Mouse (Mus musculus) cortical plate, adult 2 months (tissue): ENCODE results near the gene Man1c1. TPM values are rescaled to one million over a fixed set of nuclear protein-coding genes. Genes with fewer than 3 reads are reported as not detected.

Experiments used
- H3K27ac ChIP-seq: fragments of 200-500 bp; 2 replicates; pipeline ENCODE4 v1.5.1; 2012; ENCODE audit warnings: low read length, control low read depth, inconsistent platforms; ENCODE audit not compliant: insufficient read depth
- H3K4me1 ChIP-seq: fragments of 200-500 bp; 2 replicates; pipeline ENCODE4 v1.6.1; 2011; ENCODE audit warnings: low read length; ENCODE audit not compliant: control insufficient read depth, insufficient read depth
- H3K4me3 ChIP-seq: fragments of 200-500 bp; 2 replicates; pipeline ENCODE4 v1.5.1; 2011; ENCODE audit warnings: mild to moderate bottlenecking, low read length, control low read depth; ENCODE audit not compliant: insufficient read depth
- CTCF ChIP-seq: fragments of 200-500 bp; IDR thresholded peaks from 2 replicates; pipeline ENCODE4 v1.5.1; 2011; ENCODE audit warnings: mild to moderate bottlenecking, control low read depth, low read length; ENCODE audit not compliant: insufficient read depth; ENCODE audit errors: extremely low read depth
- POLR2A ChIP-seq: fragments of 200-500 bp; IDR thresholded peaks from 2 replicates; pipeline ENCODE4 v1.6.1; 2011; ENCODE audit warnings: mild to moderate bottlenecking, low read length, control low read depth; ENCODE audit not compliant: insufficient read depth; ENCODE audit errors: extremely low read depth
- polyA plus RNA-seq: library from polyadenylated mRNA; depleted of rRNA; stranded (reverse); fragments of >200 nt; gene quantifications from 2 replicates; pipeline ENCODE4 v1.2.3, GENCODE M21; 2012

The Man1c1 gene
- polyA plus RNA-seq, 1 experiment = 20.5 TPM

DNA sequence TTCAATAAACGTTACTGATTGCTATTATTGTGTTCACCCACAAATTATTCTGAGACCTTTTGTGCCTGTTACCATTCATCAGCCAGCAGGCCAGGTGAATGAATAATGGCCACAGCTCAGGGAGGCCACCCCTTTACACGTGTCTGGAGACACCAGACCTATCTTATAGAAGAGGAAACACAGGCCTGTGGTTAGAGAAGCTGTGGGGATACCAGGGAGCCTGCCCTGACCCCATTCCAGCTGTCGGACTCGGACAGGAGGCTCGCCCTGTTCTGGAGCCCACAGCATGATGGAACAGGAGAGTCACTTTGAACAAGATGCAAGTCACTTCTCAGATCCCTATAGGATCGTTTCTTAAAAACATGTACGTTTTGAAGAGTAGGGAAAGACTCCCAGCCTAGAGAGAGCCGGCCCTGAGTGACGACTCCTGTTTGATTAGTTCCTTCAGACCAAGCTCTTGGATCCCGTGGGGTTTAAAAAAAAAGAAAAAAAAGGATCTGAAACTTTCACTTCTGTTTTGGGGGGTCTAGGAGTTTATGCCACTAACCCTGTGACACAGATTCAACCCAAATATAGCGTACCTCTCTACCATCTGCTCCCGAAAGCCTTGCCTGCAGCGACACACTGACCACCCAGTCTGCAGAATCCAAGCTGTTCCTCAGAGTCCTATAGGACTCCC lies 85.1 kb downstream of the Man1c1 start:
- H3K4me1 ChIP-seq = peaks cover 3% of the 10 kb centered on the region; the same call in 1 of the 2 replicates
- no peak overlapping the region for H3K4me3 ChIP-seq
- TF ChIP-seq CTCF = no peak
- no peak for TF ChIP-seq POLR2A
- no peak overlapping the region for H3K27ac ChIP-seq

DNA sequence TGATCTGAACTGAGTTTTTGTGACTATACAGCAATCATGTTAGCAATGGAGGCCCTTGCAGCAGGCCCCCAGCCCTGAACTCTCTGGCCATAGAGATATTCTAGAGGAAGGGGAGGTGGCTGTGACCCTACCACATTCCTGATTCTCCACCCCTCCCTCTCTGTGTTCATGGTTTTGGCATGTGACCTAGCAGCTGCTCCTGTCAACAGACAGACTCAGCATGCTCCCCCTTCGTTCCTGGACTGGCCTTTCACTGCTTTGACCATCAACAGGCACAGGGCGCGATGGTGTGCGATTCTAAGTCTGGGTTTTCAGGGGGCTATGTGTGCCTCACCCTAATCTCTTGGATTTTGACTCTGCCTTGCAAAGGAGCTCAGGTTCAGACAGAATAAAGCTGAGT lies 86.3 kb downstream of the Man1c1 start:
- Histone ChIP-seq H3K27ac (no peak overlapping the region), H3K4me3 (no peak overlapping the region), H3K4me1 (peaks cover 3% of the 10 kb centered on the region; the same call in 1 of the 2 replicates)
- no peak for TF ChIP-seq CTCF
- TF ChIP-seq POLR2A = no peak

DNA sequence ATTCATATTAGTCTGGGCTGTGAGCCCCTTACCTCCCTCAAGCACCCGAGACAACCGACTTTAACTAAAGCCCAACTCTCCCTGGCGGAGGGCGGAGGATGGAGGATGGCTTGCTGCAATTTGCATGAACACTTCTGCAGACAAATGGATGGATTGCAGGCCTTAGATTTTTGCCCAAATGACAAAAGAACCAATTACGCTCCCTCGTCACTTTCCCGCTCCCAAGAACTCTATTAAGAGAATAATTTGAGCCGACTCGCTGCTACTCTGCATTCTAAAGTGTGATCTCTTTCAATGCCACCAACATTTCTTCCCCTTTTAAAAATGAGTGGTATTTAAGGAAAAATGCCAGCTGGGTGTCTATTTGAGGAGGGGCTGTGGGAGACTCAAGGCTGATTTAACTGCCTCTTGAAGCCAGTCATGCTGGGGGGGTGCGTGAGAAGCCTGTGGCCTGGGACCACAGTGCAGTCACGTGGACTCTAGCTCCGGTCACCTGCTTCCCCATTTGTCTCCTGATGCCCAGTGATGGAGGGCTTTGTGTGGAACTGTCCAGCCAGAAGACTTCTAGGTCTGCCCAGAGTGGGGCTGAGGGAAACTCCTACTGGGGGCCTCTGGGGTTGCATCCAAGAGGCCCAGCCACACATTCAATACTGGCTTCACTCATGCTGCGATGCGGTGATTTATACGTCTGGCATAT lies 88.0 kb downstream of the Man1c1 start:
- no peak for TF ChIP-seq CTCF
- no peak for TF ChIP-seq POLR2A
- no peak overlapping the region for H3K4me3 ChIP-seq
- H3K27ac ChIP-seq = no peak overlapping the region
- H3K4me1 ChIP-seq = no peaks in the 10 kb centered on the region

DNA sequence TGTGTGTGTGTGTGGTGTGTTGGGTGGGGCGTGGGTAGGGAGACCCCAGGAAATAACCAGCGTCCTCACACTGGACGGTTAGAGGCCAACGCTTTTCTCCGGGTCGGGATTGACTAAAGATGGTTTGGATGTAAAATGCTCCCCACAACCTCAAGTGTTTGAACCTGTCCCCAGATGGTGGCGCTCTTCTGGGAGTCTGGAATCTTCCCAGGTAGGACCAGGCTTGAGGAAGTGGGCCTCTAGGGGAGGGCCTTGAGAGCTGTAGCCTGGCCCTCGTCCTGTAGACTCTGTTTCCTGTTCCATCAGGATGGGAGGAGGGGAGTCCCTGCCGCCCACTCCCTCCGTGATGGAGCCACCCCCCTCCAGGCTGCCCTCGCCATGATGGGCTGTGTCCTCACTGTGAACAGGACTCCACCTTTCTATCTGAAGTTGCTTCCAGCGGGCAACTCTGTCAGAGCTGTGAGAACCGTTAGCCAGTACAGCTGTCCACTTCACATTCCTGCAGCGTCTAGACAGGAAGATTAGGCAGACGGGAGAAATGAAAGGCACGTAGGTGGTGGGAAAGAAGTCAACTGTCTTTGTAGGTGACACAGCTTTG lies 91.9 kb downstream of the Man1c1 start:
- Histone ChIP-seq H3K4me3 (no peak overlapping the region), H3K27ac (no peak overlapping the region), H3K4me1 (no peaks in the 10 kb centered on the region)
- TF ChIP-seq CTCF = no peak
- TF ChIP-seq POLR2A = no peak

DNA sequence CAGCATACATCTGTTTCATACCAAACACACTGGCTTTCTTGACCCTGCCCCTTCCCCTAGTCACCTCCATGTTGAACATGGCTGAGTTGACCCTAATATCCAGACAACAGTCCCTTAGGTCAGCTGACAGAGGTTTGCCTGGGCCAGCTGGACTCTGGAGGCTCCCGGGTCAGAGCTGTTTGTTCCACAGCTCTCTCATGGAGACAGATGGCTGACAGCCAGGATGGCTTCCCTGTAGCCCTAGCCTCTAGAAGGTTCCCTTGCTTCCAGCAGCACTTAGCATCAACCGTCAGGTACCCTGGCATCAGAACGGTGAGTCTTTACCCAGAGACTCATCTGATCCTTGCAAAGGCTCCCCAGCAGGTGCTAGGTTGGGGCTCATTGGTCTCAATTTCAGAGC lies 93.5 kb downstream of the Man1c1 start:
- no peak overlapping the region for H3K4me3 ChIP-seq
- no peak overlapping the region for H3K27ac ChIP-seq
- TF ChIP-seq POLR2A = no peak
- no peaks in the 10 kb centered on the region for H3K4me1 ChIP-seq

DNA sequence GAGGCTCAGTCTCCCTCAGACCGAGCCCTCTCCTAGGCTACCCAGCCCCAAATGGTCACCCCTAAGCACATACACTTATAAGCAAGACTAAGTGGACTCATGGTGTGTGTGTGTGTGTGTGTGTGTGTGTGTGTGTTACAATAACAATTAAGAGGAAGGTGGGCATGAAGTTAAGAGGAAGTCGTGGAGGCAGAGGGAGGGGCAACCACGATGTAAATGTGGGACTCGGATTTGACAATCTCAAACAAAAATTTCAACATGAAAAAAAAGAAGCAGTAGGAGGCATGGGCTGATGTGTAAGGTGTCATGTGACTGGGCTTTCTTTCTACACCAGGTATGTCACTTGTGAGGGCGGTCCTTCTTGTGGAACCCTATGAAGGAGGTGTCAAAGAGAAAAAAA lies 96.4 kb downstream of the Man1c1 start:
- Histone ChIP-seq H3K4me1 (no peaks in the 10 kb centered on the region), H3K27ac (no peak overlapping the region), H3K4me3 (no peak overlapping the region)
- no peak for TF ChIP-seq CTCF
- TF ChIP-seq POLR2A = no peak

DNA sequence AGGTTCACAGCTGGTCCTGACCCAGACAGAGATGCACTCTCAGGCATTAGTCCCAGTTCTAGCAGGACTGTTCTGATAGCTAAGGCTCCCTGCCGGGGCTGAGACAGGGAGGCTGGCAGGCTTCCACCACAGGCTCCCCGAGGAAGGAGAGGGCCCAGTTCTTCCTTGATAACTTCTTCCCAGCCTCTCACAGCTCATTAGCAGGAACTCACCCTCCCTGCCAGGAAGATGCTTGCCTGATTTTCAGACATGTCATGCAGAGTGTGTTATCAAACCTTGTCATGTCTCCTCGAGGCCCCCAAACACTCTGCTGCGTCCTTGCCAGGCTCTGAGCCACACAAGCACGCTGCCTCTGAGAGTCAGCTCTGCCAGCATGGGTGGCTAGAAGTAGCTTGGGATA lies 98.0 kb downstream of the Man1c1 start:
- Histone ChIP-seq H3K27ac (no peak overlapping the region), H3K4me1 (peaks cover 5% of the 10 kb centered on the region; the same call in 1 of the 2 replicates)
- TF ChIP-seq POLR2A (no peak), CTCF (no peak)

DNA sequence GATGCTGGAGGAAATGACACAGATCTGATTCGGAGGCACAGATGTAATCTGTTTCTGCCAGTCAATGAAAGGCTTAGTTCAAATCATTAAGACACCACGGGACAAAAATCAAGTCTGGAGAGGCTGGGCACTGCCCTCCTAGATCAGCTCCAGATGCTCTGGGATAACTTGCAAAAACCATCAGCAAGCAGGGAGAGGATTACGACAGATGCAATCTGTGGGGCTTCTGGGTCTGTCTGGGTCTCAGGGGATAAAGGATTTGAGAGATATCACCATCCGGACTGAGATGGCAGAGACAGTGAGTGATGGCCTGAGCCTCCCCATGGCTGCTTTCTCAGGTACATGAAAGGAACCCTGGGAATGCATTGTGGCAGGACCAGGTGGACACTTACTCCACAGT lies 99.6 kb downstream of the Man1c1 start:
- no peak overlapping the region for H3K4me3 ChIP-seq
- H3K4me1 ChIP-seq = peaks cover 7% of the 10 kb centered on the region
- no peak overlapping the region for H3K27ac ChIP-seq
- no peak for TF ChIP-seq CTCF
- TF ChIP-seq POLR2A = no peak

More for the DNA sequence above, 98.0 kb downstream of the Man1c1 start:
- H3K4me3 ChIP-seq = no peak overlapping the region

DNA sequence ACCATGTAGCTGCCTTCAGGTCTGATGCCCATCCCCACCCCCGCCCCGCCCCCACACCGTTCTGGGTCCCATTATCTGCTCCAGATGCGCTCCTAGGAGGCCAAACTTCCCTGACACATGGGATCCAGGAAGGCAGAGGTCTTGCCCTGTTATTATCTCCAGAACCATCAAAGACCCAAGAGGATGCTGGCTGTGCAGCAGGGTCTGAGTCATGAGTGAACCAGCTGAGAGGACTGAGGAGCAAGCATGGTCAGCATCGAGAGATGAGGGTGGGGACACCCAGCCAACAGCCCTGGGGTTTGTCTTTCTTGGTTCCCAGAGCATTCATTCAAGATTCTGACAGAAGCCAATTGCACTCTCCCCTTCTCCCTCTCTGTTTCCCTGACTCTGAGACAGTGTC lies 100.5 kb downstream of the Man1c1 start:
- H3K4me3 ChIP-seq = no peak overlapping the region
- peaks cover 7% of the 10 kb centered on the region for H3K4me1 ChIP-seq
- TF ChIP-seq CTCF (no peak), POLR2A (no peak)
- no peak overlapping the region for H3K27ac ChIP-seq

DNA sequence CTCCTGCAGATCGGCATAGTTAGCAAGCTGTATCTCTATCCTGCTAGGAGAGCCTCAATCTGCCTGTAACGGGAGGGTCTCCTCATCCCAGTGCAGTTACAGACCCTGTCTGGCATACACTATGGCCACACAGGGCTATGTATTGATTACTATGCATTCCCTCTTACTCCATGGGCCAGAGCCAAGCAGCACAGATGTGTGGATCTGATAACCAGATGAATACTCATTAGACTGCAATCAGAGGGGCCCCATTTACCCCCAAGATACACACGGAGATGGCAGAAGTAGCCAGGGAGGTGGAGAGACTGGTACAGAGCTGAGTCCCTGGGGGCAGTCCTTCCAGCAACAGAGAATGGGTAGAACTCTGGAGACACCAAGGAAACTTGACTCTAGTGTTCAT lies 101.5 kb downstream of the Man1c1 start:
- no peak for TF ChIP-seq CTCF
- no peak for TF ChIP-seq POLR2A
- H3K4me1 ChIP-seq = peaks cover 7% of the 10 kb centered on the region
- H3K27ac ChIP-seq = no peak overlapping the region
- no peak overlapping the region for H3K4me3 ChIP-seq
